In the genomic region with DNA sequence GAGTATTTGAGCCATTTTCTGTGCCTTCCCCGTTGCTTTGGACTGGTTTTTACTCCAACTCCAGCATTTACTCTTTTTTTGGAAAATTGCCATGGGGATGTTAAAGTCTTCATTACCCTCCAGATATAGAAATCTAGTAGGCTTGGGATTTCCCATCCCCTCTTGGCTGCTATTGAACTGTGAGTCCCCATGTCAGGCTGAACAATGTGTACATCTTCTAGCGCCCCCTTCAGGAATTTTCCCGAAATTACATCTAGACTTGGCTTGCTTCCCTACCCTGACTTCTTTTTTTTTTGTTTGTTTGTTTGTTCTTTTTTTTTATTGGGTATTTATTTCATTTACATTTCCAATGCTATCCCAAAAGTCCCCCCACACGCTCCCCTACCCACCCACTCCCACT, we compare ENCODE assay signal across 13 mouse cellular contexts.
DNase-seq lines count a peak whose midpoint lies in the region; ATAC-seq and TF ChIP-seq lines count a peak whose summit lies in the region.
"Had no signal": no experiment of that assay in that cellular context is flagged by ENCODE, and none has a peak within 500 bp of the region (broad histone marks: within the 10 kb centered on the region; RNA-seq: fewer than 3 reads in every experiment).

No protein-coding gene starts in this region.

- no peak overlapping the region for H3K27ac ChIP-seq in forebrain, embryonic 14.5 days (ENCODE audit: low read depth, low read length)
- no peak overlapping the region for H3K27ac ChIP-seq in forebrain, embryonic 16.5 days (ENCODE audit: low read length)
- no peak overlapping the region for H3K27ac ChIP-seq in left cerebral cortex, adult 2 months

- no peaks in the 10 kb centered on the region for H3K27me3 ChIP-seq in forebrain, embryonic 14.5 days (replicated peaks; ENCODE audit: control insufficient read depth, insufficient read depth, low read length)
- H3K27me3 ChIP-seq in forebrain, embryonic 16.5 days (replicated peaks; ENCODE audit: control insufficient read depth, insufficient read depth, low read length): no peaks in the 10 kb centered on the region

- DNase-seq in forebrain, embryonic 14.5 days (ENCODE audit: low spot score): peak; percentile 36
- DNase-seq in left cerebral cortex, adult 2 months (ENCODE audit: extremely low spot score in 1 of 2, low spot score in 2 of 2): no peak
- DNase-seq in left cerebral cortex, adult 8-10 months (ENCODE audit: low spot score in 2 of 2): no peak
- peak; percentile 17 for DNase-seq in ES-CJ7 (ENCODE audit: low read depth, low spot score)
- peak; percentile 11 for DNase-seq in mesoderm, embryonic 11.5 days (ENCODE audit: low read depth, low spot score)
- DNase-seq in spleen, adult 12 weeks (ENCODE audit: low spot score): no peak
- DNase-seq: cerebellum, adult 18-20 months; gastrocnemius, postnatal 36 days; kidney, adult 11 months; lung, postnatal 14 days; thymus, postnatal 36 days had no signal

- intact Hi-C loops in left cerebral cortex, adult 2 months (cut with DNase I): no loop called here

- H3K9ac ChIP-seq in forebrain, embryonic 14.5 days (ENCODE audit: low read length): no peak overlapping the region
- no peak overlapping the region for H3K9ac ChIP-seq in forebrain, embryonic 16.5 days (replicated peaks; ENCODE audit: low read depth, low read length)

- no peak overlapping the region for H3K4me2 ChIP-seq in forebrain, embryonic 14.5 days (ENCODE audit: low read length)
- no peak overlapping the region for H3K4me2 ChIP-seq in forebrain, embryonic 16.5 days (ENCODE audit: low read length)
- H3K4me2 ChIP-seq: midbrain, embryonic 11.5 days had no signal

- no peaks in the 10 kb centered on the region for H3K4me1 ChIP-seq in forebrain, embryonic 14.5 days (ENCODE audit: control insufficient read depth, insufficient read depth, low read length)
- H3K4me1 ChIP-seq in forebrain, embryonic 16.5 days (replicated peaks; ENCODE audit: control insufficient read depth, insufficient read depth, low read length): no peaks in the 10 kb centered on the region

- ATAC-seq in forebrain, embryonic 14.5 days: no peak
- no peak for ATAC-seq in forebrain, embryonic 16.5 days

- H3K36me3 ChIP-seq in forebrain, embryonic 14.5 days (ENCODE audit: control insufficient read depth, insufficient read depth, low read length): no peaks in the 10 kb centered on the region
- no peaks in the 10 kb centered on the region for H3K36me3 ChIP-seq in forebrain, embryonic 16.5 days (ENCODE audit: control insufficient read depth, insufficient read depth)

- H3K9me3 ChIP-seq in forebrain, embryonic 14.5 days (replicated peaks; ENCODE audit: control insufficient read depth, low read length): no peaks in the 10 kb centered on the region
- no peaks in the 10 kb centered on the region for H3K9me3 ChIP-seq in forebrain, embryonic 16.5 days (ENCODE audit: control insufficient read depth, low read length)

- TF ChIP-seq CTCF in left cerebral cortex, adult 2 months (IDR thresholded peaks at IDR 0.05): peak; percentile 44

- 25% methylated on average over 4 of the region's 4 CpGs for WGBS in forebrain, embryonic 14.5 days
- 19% methylated on average over 4 of the region's 4 CpGs for WGBS in forebrain, embryonic 16.5 days

- H3K4me3 ChIP-seq in forebrain, embryonic 14.5 days (ENCODE audit: low read depth, low read length): no peak overlapping the region
- H3K4me3 ChIP-seq in forebrain, embryonic 16.5 days (replicated peaks; ENCODE audit: low read length): no peak overlapping the region
- H3K4me3 ChIP-seq in left cerebral cortex, adult 2 months: no peak overlapping the region

Comparison
In these comparisons a context has a peak if more than half of its experiments do, and no peak if none do; other contexts are left out.
1. DNase-seq: peak in forebrain, embryonic 14.5 days (single experiment), ES-CJ7 (single experiment) and mesoderm, embryonic 11.5 days (single experiment); none in left cerebral cortex, adult 2 months (0 of 2), left cerebral cortex, adult 8-10 months (0 of 2) and spleen, adult 12 weeks (single experiment).